Mouse (Mus musculus) heart, adult 2 months (tissue): ENCODE measurements around the gene Slc4a10. TPM values are rescaled to one million over a fixed set of nuclear protein-coding genes. Genes with fewer than 3 reads are reported as not detected.

ENCODE experiments used
- DNase-seq, 2 experiments: peaks; one replicate each; pipeline ENCODE4 v3.0.0; 2021
- H3K27ac ChIP-seq: fragments of 200-600 bp; 2 replicates; pipeline ENCODE4 v1.8.1; 2022
- H3K27me3 ChIP-seq: fragments of 200-500 bp; 2 replicates; pipeline ENCODE4 v1.6.1; 2012; ENCODE audit warnings: mild to moderate bottlenecking, low read length, inconsistent platforms, mixed read lengths; ENCODE audit not compliant: control insufficient read depth, insufficient read depth
- H3K36me3 ChIP-seq: fragments of 200-500 bp; 2 replicates; pipeline ENCODE4 v1.6.1; 2012; ENCODE audit warnings: low read length, inconsistent platforms; ENCODE audit not compliant: control insufficient read depth, insufficient read depth
- H3K4me1 ChIP-seq: fragments of 200-500 bp; 2 replicates; pipeline ENCODE4 v1.6.1; 2011; ENCODE audit warnings: low read length; ENCODE audit not compliant: control insufficient read depth, insufficient read depth
- H3K4me3 ChIP-seq: fragments of 200-600 bp; 2 replicates; pipeline ENCODE4 v1.8.1; 2022
- H3K79me2 ChIP-seq: fragments of 200-500 bp; replicated peaks from 2 replicates; pipeline ENCODE4 v1.6.1; 2012; ENCODE audit warnings: mild to moderate bottlenecking, inconsistent platforms, low read length, moderate library complexity, mixed read lengths; ENCODE audit not compliant: control insufficient read depth, insufficient read depth
- H3K9ac ChIP-seq: fragments of 200-500 bp; 2 replicates; pipeline ENCODE4 v1.6.1; 2012; ENCODE audit warnings: low read depth, mild to moderate bottlenecking, control low read depth, inconsistent platforms, low read length, mixed read lengths
- CTCF ChIP-seq: fragments of 200-600 bp; IDR thresholded peaks from 2 replicates; pipeline ENCODE4 v1.8.1; 2022; ENCODE audit warnings: antibody characterized with exemption, mild to moderate bottlenecking, moderate library complexity
- EP300 ChIP-seq: fragments of 200-500 bp; IDR thresholded peaks from 2 replicates; pipeline ENCODE4 v1.6.1; 2011; ENCODE audit warnings: low read depth, low read length, control low read depth; ENCODE audit not compliant: insufficient read depth
- POLR2A ChIP-seq: fragments of 200-500 bp; IDR thresholded peaks from 2 replicates; pipeline ENCODE4 v1.6.1; 2011; ENCODE audit warnings: mild to moderate bottlenecking, low read depth, low read length, control low read depth; ENCODE audit not compliant: insufficient read depth
- WGBS: fragments of 180-500 bp; shearing (Covaris S2); methylation state at CpG from one replicate; pipeline ENCODE4 v1.1.7; 2018; 5-methylcytosine and 5-hydroxymethylcytosine counted together
- intact Hi-C: fragments of 180-260 bp; cut with DNase I; formaldehyde crosslinking; loops from one replicate; pipeline ENCODE4 v1.15.1; 2025
- polyA plus RNA-seq: library from polyadenylated mRNA; depleted of rRNA; stranded (reverse); fragments of >200 nt; gene quantifications from 2 replicates; pipeline ENCODE4 v1.2.3, GENCODE M21; 2012; rRNA removed
- total RNA-seq, 2 experiments: library from RNA; stranded (reverse); gene quantifications; 2 replicates each; pipeline ENCODE4 v1.2.3; 2021

The Slc4a10 gene
- total and polyA plus RNA-seq, 3 experiments: 0.04 TPM; not detected in 2

DNA sequence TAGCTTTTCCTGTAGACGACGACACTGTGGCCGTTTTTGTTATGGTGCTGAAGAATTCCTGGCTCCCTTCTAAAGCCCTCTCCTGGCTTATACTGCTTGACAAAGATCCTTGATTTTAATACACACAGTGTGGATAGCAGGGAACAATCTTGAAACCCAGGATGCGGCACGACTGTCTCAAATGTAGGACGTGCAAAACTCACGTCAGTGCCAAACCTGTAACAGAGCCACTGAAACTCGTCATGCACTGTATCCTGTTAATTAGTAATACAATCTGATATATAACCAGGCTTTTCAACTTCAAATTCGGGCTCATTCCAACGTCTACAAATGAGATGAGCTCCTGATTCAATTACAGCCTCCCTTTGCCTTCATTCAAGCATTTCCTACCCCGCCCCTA, 327.4 kb downstream of the Slc4a10 start:
- intact Hi-C loops: no loop called here
- no peaks in the 10 kb centered on the region for H3K4me1 ChIP-seq
- no peaks in the 10 kb centered on the region for H3K79me2 ChIP-seq
- no peaks in the 10 kb centered on the region for H3K36me3 ChIP-seq
- no peaks in the 10 kb centered on the region for H3K27me3 ChIP-seq
- TF ChIP-seq POLR2A: no peak
- TF ChIP-seq CTCF: no peak
- TF ChIP-seq EP300: no peak
- DNase-seq: no peak
- no peak overlapping the region for H3K27ac ChIP-seq
- H3K9ac ChIP-seq: no peak overlapping the region
- H3K4me3 ChIP-seq: no peak overlapping the region
- 77% methylated on average over 11 of the region's 11 CpGs for WGBS

Other genes starting within 250 kb of the Slc4a10 start
- under 1 TPM in 1 of 2 experiments, not detected in 1; 0.09 TPM for gene Tbr1, start 243.5 kb upstream of the Slc4a10 start, total RNA-seq
- not detected in 2 replicates for gene Tbr1, start 243.5 kb upstream of the Slc4a10 start, polyA plus RNA-seq